Mouse (Mus musculus) central nervous system, embryonic 11.5 days (tissue): ENCODE data around the gene Scgb1b2. TPM values are rescaled to one million over a fixed set of nuclear protein-coding genes. Genes with fewer than 3 reads are reported as not detected.

Experiments used
- polyA plus RNA-seq: library from polyadenylated mRNA; depleted of rRNA; stranded (reverse); fragments of >200 nt; gene quantifications from 2 replicates; pipeline ENCODE4 v1.2.3, GENCODE M21; 2012; rRNA removed

The Scgb1b2 gene
- polyA plus RNA-seq, result not detected in 2 replicates

DNA sequence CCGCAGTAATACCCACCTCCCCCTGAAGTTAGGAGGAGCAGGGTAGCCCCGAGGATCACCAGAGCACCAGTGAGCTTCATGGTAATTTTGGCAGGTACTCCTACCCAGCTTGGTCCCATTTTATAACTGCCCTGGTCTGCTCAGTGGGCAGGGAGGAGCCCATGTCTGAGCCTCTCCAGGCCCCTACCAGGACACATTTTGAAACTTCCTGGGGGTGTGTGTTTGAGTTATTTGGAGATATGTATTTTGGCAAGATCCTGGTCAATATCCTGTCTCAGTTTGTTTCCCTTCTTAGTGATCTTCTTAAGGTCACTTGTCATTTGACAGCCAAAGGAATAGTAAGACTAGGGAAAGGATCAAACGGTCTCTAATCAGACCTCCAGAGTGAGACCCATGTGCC, at the start of gene Scgb1b2:
Scgb1b2 (minus strand) TSS at position 101 of the 400 bp plus-strand sequence.

DNA sequence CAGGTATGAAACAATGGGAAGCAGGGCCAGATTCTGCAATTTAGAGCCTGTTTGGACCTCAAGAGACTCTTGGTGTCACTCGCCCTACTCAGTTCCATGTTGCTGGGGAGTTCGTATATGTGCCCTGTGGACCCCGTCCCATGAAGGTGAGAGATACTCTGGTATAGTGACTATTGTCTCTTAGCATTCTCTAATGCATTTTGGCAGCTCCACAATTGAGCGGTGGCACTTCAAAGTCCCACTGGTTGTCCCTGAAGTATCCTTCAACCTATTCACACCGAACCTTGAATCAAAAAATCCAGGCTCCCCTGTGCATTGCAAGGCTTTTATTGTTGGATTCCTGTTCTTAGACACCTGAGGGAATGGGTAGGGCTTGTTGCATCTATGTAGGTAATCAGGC, 1.4 kb downstream of the Scgb1b2 start, which contains the start of gene Scgb2b2:
Scgb2b2 (plus strand) TSS at position 301 of the 400 bp plus-strand sequence.

Other genes starting within 250 kb of the Scgb1b2 start
- 5.5 and 7.8 TPM in 2 replicates for gene Fxyd5, start 249.3 kb downstream of the Scgb1b2 start, polyA plus RNA-seq
- gene Fxyd7, start 240.4 kb downstream of the Scgb1b2 start, polyA plus RNA-seq, result 5.0 and 10.5 TPM in 2 replicates
- 8.6 and 18.0 TPM in 2 replicates for gene Fxyd1, start 234.6 kb downstream of the Scgb1b2 start, polyA plus RNA-seq
- 1.8 and 3.3 TPM in 2 replicates for gene Lgi4, start 232.5 kb downstream of the Scgb1b2 start, polyA plus RNA-seq
- gene Fxyd3, start 215.1 kb downstream of the Scgb1b2 start, polyA plus RNA-seq, result 0.89 and 4.8 TPM in 2 replicates
- gene Hpn, start 176.5 kb downstream of the Scgb1b2 start, polyA plus RNA-seq, result 3.0 and 3.2 TPM in 2 replicates
- 1.2 and 2.5 TPM in 2 replicates for gene Scn1b, start 164.8 kb downstream of the Scgb1b2 start, polyA plus RNA-seq
- gene Gramd1a, start 135.9 kb downstream of the Scgb1b2 start, polyA plus RNA-seq, result 209 and 271 TPM in 2 replicates
- gene Scgb2b2, start 1.3 kb downstream of the Scgb1b2 start, polyA plus RNA-seq, result not detected in 2 replicates
- not detected in 2 replicates for gene Scgb2b3, start 70.3 kb upstream of the Scgb1b2 start, polyA plus RNA-seq
- not detected in 2 replicates for gene Scgb1b3, start 83.8 kb upstream of the Scgb1b2 start, polyA plus RNA-seq